Mouse (Mus musculus) stomach, postnatal 0 days (tissue): ENCODE results near the gene Fstl4.

Experiments used
- CTCF ChIP-seq: IDR thresholded peaks from 2 replicates; pipeline ENCODE4 v1.5.1; 2016; ENCODE audit warnings: antibody characterized with exemption, low read depth, mild to moderate bottlenecking, moderate library complexity
- EP300 ChIP-seq: optimal IDR thresholded peaks from 2 replicates; pipeline ENCODE3; 2016; ENCODE audit warnings: antibody characterized with exemption

- TF ChIP-seq CTCF (no peak), EP300 (no peak)
Measured at GRCm38 (mm10) chr11:53107706-53108105, 343.3 kb downstream of the Fstl4 start.
